Mouse (Mus musculus): ENCODE data around the gene Trappc12.

- TF ChIP-seq GATA1 (IDR thresholded peaks at IDR 0.05; ENCODE audit: borderline replicate concordance, low read length) (no peak), FLI1 (IDR thresholded peaks at IDR 0.05; ENCODE audit: low read length) (no peak)
Measured at GRCm38 (mm10) chr12:28694231-28694630, 56.0 kb downstream of the Trappc12 start.
